8 mouse cellular contexts compared by ENCODE assay signal in the genomic region with DNA sequence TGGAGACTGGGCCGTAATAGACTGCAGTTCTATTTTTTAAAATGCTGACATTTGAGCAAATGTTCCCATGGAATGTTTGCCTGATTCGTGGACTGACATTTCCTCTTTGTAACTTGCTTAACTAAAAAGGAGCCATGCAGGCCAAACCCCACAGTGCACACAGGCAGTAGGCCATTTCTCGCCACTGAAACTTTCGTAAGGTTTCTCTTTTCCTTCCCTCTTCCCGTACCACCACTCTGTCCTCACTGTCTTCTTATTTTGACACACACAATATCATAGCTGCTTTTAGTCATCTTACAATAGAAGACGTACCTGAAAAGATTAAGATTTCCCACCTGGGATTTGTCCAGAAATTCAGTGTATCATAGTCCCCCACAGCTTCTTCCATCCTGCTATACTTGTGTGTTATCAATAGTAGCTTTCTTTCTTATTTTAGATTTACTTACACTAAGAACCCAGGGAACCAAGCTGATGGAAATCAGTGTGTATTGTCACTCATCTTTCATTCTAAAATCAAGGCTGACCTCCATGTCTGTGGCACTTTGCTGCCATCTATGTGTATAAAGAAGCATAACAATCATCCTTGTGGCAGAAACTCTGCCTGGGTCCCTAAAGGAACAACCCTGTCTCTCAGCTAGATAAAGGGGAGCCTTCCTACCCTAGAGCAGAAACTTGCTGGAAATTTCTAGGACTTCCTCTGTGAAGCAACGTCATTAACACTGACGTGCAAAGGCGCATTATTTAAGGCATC.
DNase-seq lines count a peak whose midpoint lies in the region; ATAC-seq lines count a peak whose summit lies in the region.

No protein-coding gene starts in this region.

- WGBS in forebrain, embryonic 10.5 days, result 53% methylated on average over 9 of the region's 9 CpGs
- WGBS in hindbrain, embryonic 16.5 days, result 53% methylated on average over 9 of the region's 9 CpGs
- 52% methylated on average over 9 of the region's 9 CpGs for WGBS in intestine, embryonic 15.5 days

- no peaks in the 10 kb centered on the region for H3K36me3 ChIP-seq in forebrain, embryonic 10.5 days (replicated peaks)
- no peaks in the 10 kb centered on the region for H3K36me3 ChIP-seq in hindbrain, embryonic 16.5 days (ENCODE audit: control insufficient read depth, insufficient read depth, low read length)
- H3K36me3 ChIP-seq in intestine, embryonic 15.5 days, result no peaks in the 10 kb centered on the region

- no peak overlapping the region for H3K9ac ChIP-seq in hindbrain, embryonic 16.5 days (ENCODE audit: low read depth, low read length)
- no peak overlapping the region for H3K9ac ChIP-seq in intestine, embryonic 15.5 days

- ATAC-seq in hindbrain, embryonic 16.5 days, result peak; percentile 69
- ATAC-seq in intestine, embryonic 15.5 days, result no peak; the same call in 1 of the 2 replicates

- peak; percentile 26 to 37 for DNase-seq in right cerebral cortex, postnatal 10 days (ENCODE audit: low spot score in 2 of 2)
- DNase-seq in right cerebral cortex, postnatal 36 days (ENCODE audit: low spot score in 2 of 2), result no peak
- peak; percentile 75 for DNase-seq in adipocyte (ENCODE audit: low spot score)
- DNase-seq in forebrain, embryonic 10.5 days (ENCODE audit: extremely low spot score, low spot score), result peak; percentile 22
- peak; percentile 26 for DNase-seq in lung, postnatal 14 days
- DNase-seq in right cerebral cortex, postnatal 25 days, result peak; percentile 8

- H3K27me3 ChIP-seq in forebrain, embryonic 10.5 days (ENCODE audit: poor library complexity, severe bottlenecking), result no peaks in the 10 kb centered on the region
- H3K27me3 ChIP-seq in hindbrain, embryonic 16.5 days (replicated peaks; ENCODE audit: control insufficient read depth, insufficient read depth, low read length), result no peaks in the 10 kb centered on the region
- no peaks in the 10 kb centered on the region for H3K27me3 ChIP-seq in intestine, embryonic 15.5 days (replicated peaks)

- no peaks in the 10 kb centered on the region for H3K9me3 ChIP-seq in forebrain, embryonic 10.5 days
- H3K9me3 ChIP-seq in hindbrain, embryonic 16.5 days (ENCODE audit: control insufficient read depth, low read length), result no peaks in the 10 kb centered on the region
- H3K9me3 ChIP-seq in intestine, embryonic 15.5 days, result no peaks in the 10 kb centered on the region

- H3K4me1 ChIP-seq in forebrain, embryonic 10.5 days, result no peaks in the 10 kb centered on the region
- H3K4me1 ChIP-seq in hindbrain, embryonic 16.5 days (ENCODE audit: control insufficient read depth, insufficient read depth, low read depth, low read length), result no peaks in the 10 kb centered on the region
- no peaks in the 10 kb centered on the region for H3K4me1 ChIP-seq in intestine, embryonic 15.5 days (replicated peaks)

- no peak overlapping the region for H3K4me2 ChIP-seq in hindbrain, embryonic 16.5 days (ENCODE audit: low read length)
- no peak overlapping the region for H3K4me2 ChIP-seq in intestine, embryonic 15.5 days (replicated peaks)

- H3K4me3 ChIP-seq in forebrain, embryonic 10.5 days, result no peak overlapping the region
- H3K4me3 ChIP-seq in hindbrain, embryonic 16.5 days (ENCODE audit: low read length), result no peak overlapping the region
- H3K4me3 ChIP-seq in intestine, embryonic 15.5 days (replicated peaks), result no peak overlapping the region

- H3K27ac ChIP-seq in forebrain, embryonic 10.5 days, result no peak overlapping the region
- no peak overlapping the region for H3K27ac ChIP-seq in hindbrain, embryonic 16.5 days (ENCODE audit: low read depth, low read length)
- H3K27ac ChIP-seq in intestine, embryonic 15.5 days, result no peak overlapping the region

Comparison
In these comparisons a context has a peak if more than half of its experiments do, and no peak if none do; other contexts are left out.
1. DNase-seq: peak in right cerebral cortex, postnatal 10 days (2 of 2), adipocyte (single experiment), forebrain, embryonic 10.5 days (single experiment), lung, postnatal 14 days (single experiment) and right cerebral cortex, postnatal 25 days (single experiment); none in right cerebral cortex, postnatal 36 days (0 of 2).